Mouse (Mus musculus): Measurements from ENCODE around the gene Galnt10.

DNA sequence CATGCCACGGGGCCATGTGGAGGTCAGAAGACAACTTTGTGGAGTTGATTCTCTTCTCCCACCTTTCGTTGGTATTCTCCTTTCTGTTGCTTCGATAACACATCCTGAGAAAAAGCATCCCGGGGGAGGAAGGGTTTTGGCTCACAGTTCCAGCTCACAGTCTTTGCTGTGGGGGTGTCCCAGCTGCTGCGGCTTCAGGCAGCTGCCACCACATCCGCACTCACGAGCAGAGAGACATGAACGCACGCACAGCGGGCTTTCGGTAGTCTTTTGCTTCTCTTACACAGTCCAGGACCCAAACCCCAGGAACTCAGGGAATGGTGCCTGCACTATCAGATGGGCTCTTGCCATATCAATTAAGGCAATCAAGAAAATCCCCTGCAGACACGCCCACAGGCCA, 37.9 kb downstream of the Galnt10 start:
- TF ChIP-seq EP300 (IDR thresholded peaks at IDR 0.05) (no peak), CTCF (IDR thresholded peaks at IDR 0.05) (no peak)

Measured in lung, postnatal 0 days (tissue).